Mouse (Mus musculus): Measurements from ENCODE around the gene Rab5c. TPM values are rescaled to one million over a fixed set of nuclear protein-coding genes. Genes with fewer than 3 reads are reported as not detected.

Gene Rab5c
- polyA plus RNA-seq, 1 experiment from 2014 or later, result 18.8 TPM

GRCm38 (mm10) chr11:100735134-100735865 is 2.7 kb downstream of the Rab5c start:
- Histone ChIP-seq H3K36me3 (peaks cover 48% of the 10 kb centered on the region), H3K4me3 (replicated peaks) (peak overlapping the region; percentile 99), H3K9ac (peak overlapping the region; percentile 99), H3K4me1 (replicated peaks) (peaks cover 86% of the 10 kb centered on the region), H3K4me2 (peak overlapping the region; percentile 98), H3K27ac (peak overlapping the region; percentile 97), H3K27me3 (no peaks in the 10 kb centered on the region), H3K9me3 (replicated peaks) (no peaks in the 10 kb centered on the region)
- WGBS (ENCODE audit: insufficient replicate concordance), result 69% methylated on average over 9 of the region's 9 CpGs
- ATAC-seq (ENCODE audit: low read depth) (no peak), DNase-seq (no peak)

DNA sequence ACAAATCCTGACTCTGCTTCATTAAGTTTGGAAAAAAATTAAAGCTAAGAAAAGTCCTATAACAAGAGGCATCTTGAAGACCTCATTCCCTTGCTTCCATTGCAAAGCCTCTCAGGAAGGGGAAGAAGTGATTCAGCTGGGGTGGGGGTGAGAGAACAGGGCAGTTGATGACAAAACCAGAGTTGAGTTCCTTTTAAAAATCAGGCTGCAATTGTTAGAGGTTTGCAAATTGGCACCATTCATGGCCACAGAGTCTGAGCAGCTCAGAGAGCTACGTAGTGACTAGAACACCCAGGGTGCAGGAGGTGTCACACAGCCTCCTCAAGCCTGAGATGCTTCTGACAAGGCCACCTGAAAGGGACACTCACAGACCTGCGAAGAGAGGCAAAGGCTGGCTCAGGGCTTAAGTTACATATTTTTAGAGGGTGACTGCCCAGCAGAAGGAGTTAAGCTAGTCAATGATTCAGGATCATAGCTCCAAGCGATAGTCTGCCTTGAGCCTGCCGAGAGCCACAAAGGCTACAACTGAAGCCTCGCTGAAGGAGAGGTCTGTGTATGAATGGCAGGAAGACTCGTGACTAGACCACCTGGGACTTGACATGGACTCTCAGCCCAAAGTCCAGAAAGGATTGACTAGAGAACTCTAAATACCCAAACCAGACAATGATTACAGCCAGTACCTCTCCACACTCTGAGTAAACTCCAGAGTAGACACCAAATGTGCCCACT is 7.4 kb downstream of the Rab5c start:
- 76% methylated on average over 6 of the region's 6 CpGs for WGBS (ENCODE audit: insufficient replicate concordance)
- peak overlapping the region; percentile 13; the same call in 1 of the 2 replicates for H3K9ac ChIP-seq
- no peaks in the 10 kb centered on the region for H3K9me3 ChIP-seq (replicated peaks)
- ATAC-seq (ENCODE audit: low read depth) (no peak), DNase-seq (no peak)
- no peak overlapping the region for H3K4me3 ChIP-seq (replicated peaks)
- peak overlapping the region; percentile 43; the same call in 1 of the 2 replicates for H3K27ac ChIP-seq
- H3K27me3 ChIP-seq, result no peaks in the 10 kb centered on the region
- peaks cover 89% of the 10 kb centered on the region for H3K4me1 ChIP-seq (replicated peaks)
- H3K36me3 ChIP-seq, result peaks cover 77% of the 10 kb centered on the region
- H3K4me2 ChIP-seq, result no peak overlapping the region

DNA sequence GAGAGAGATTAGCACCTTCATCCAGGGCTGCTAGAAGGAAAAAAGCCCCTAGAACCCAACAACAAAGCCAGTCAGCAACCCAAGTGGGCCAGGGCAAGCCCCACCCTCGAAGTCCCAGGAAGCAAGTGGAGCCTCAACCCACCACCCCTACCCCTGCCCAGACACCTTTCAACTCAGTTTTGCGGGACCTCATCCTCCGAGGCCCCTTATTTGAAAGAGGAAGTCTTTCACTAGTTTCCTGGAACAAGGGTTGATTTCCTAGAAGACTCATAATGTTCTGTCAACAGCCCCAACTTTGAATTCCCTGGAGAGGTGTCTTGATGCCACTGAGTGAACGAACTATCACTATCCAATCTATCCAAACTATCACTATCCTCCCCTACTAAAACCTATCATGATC is 8.0 kb downstream of the Rab5c start:
- H3K27ac ChIP-seq, result no peak overlapping the region
- no peak overlapping the region for H3K4me3 ChIP-seq (replicated peaks)
- H3K9ac ChIP-seq, result peak overlapping the region; percentile 26; the same call in 1 of the 2 replicates
- WGBS (ENCODE audit: insufficient replicate concordance), result 37% methylated on average over 4 of the region's 4 CpGs
- DNase-seq (no peak), ATAC-seq (ENCODE audit: low read depth) (no peak)
- H3K9me3 ChIP-seq (replicated peaks), result no peaks in the 10 kb centered on the region
- no peaks in the 10 kb centered on the region for H3K27me3 ChIP-seq
- H3K36me3 ChIP-seq, result peaks cover 74% of the 10 kb centered on the region
- H3K4me2 ChIP-seq, result no peak overlapping the region
- peaks cover 89% of the 10 kb centered on the region for H3K4me1 ChIP-seq (replicated peaks)

DNA sequence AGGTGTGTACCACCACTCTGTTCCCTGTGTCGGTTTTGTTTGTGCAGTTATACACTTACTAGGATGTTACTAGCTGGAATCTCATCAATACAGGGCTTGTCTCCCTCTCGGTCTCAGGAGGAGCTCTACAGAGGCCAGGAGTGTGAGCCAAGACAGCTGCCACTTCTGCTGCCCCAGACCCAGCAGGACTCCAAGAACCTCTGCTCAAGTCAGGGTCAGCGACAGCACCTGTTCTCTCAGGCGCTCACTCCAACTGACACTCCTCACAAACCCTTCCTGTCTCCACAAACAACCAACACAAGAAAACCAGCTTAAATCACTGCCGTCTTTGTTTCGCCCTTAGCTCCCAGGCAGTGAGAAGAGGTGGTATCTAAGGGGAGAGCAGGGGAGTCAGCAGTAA is 9.4 kb downstream of the Rab5c start:
- Histone ChIP-seq H3K9ac (no peak overlapping the region), H3K36me3 (peaks cover 71% of the 10 kb centered on the region), H3K4me3 (replicated peaks) (no peak overlapping the region), H3K4me2 (no peak overlapping the region), H3K27me3 (no peaks in the 10 kb centered on the region), H3K9me3 (replicated peaks) (no peaks in the 10 kb centered on the region), H3K27ac (no peak overlapping the region), H3K4me1 (replicated peaks) (peaks cover 88% of the 10 kb centered on the region)
- no peak for ATAC-seq (ENCODE audit: low read depth)
- DNase-seq, result no peak
- 83% methylated on average over 6 of the region's 6 CpGs for WGBS (ENCODE audit: insufficient replicate concordance)

DNA sequence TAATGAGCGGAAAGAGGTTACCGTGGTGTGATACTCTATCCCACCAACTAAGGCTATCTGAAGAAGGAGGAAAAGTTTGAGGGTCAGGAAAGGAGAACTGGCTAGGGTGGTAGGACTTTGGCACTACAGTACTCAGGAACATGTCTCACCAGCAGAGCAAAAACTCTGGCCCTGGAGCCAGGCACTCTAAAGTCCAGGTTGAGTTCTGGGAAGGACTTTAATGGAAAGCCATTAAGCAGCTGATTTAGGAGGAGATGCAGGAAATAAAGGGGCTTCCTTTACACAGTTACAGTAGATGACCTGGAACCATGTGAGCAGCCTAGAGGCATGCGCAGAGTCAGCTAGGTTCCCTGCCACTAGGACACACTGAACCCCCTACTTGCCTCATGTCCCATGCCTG is 10.8 kb downstream of the Rab5c start:
- no peak overlapping the region for H3K27ac ChIP-seq
- H3K27me3 ChIP-seq, result no peaks in the 10 kb centered on the region
- no peak overlapping the region for H3K9ac ChIP-seq
- H3K36me3 ChIP-seq, result peaks cover 60% of the 10 kb centered on the region
- no peak overlapping the region for H3K4me3 ChIP-seq (replicated peaks)
- 90% methylated on average over 3 of the region's 3 CpGs for WGBS (ENCODE audit: insufficient replicate concordance)
- no peak for ATAC-seq (ENCODE audit: low read depth)
- no peak overlapping the region for H3K4me2 ChIP-seq
- H3K9me3 ChIP-seq (replicated peaks), result no peaks in the 10 kb centered on the region
- H3K4me1 ChIP-seq (replicated peaks), result peaks cover 88% of the 10 kb centered on the region
- no peak for DNase-seq

DNA sequence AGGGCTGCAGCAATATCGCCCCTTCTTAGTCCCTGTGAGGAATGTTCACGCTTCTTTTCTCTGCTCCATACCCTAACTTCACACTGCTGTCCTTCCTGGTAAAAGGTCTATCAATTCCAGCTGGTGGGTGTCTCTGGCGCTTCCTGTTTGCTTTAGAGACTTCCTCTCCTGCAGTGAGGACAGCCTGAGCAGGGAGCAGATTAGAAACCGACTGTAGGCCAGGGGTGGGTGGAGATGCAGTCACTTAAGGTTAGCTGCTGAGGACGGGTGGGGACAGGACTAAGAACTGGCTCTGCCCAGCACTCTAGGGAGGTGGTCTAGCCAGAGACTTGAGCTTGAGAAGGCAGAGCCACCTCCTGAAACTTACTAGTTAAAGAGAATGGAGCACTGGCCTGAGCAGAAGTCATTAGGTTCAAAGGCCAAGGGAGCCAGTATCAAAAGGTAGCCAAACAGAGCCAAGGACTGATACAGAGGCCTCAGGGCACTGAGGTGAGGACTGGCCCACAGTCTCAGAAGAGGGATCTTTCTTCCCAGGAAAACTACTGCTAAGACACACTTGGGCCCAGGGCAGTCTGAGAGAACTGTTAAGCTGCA is 13.0 kb downstream of the Rab5c start:
- Histone ChIP-seq H3K9me3 (replicated peaks) (no peaks in the 10 kb centered on the region), H3K27ac (peak overlapping the region; percentile 71), H3K4me2 (peak overlapping the region; percentile 18; the same call in 1 of the 2 replicates), H3K27me3 (no peaks in the 10 kb centered on the region), H3K9ac (peak overlapping the region; percentile 31; the same call in 1 of the 2 replicates), H3K4me3 (replicated peaks) (no peak overlapping the region), H3K4me1 (replicated peaks) (peaks cover 89% of the 10 kb centered on the region), H3K36me3 (peaks cover 46% of the 10 kb centered on the region)
- ATAC-seq (ENCODE audit: low read depth) (peak; percentile 43), DNase-seq (no peak)
- 18% methylated on average over 5 of the region's 5 CpGs for WGBS (ENCODE audit: insufficient replicate concordance)

- ATAC-seq (ENCODE audit: low read depth) (0 out of 2 replicates have a peak, but pooled peaks have one; percentile 6), DNase-seq (no peak)
- Histone ChIP-seq H3K9ac (peak overlapping the region; percentile 51; the same call in 1 of the 2 replicates), H3K9me3 (replicated peaks) (no peaks in the 10 kb centered on the region), H3K36me3 (peaks cover 46% of the 10 kb centered on the region), H3K4me3 (replicated peaks) (no peak overlapping the region), H3K4me1 (replicated peaks) (peaks cover 71% of the 10 kb centered on the region), H3K27ac (peak overlapping the region; percentile 80), H3K27me3 (no peaks in the 10 kb centered on the region), H3K4me2 (peak overlapping the region; percentile 25)
- WGBS (ENCODE audit: insufficient replicate concordance), result 33% methylated on average over 2 of the region's 2 CpGs
Observed at GRCm38 (mm10) chr11:100722493-100723028, 15.5 kb downstream of the Rab5c start.

DNA sequence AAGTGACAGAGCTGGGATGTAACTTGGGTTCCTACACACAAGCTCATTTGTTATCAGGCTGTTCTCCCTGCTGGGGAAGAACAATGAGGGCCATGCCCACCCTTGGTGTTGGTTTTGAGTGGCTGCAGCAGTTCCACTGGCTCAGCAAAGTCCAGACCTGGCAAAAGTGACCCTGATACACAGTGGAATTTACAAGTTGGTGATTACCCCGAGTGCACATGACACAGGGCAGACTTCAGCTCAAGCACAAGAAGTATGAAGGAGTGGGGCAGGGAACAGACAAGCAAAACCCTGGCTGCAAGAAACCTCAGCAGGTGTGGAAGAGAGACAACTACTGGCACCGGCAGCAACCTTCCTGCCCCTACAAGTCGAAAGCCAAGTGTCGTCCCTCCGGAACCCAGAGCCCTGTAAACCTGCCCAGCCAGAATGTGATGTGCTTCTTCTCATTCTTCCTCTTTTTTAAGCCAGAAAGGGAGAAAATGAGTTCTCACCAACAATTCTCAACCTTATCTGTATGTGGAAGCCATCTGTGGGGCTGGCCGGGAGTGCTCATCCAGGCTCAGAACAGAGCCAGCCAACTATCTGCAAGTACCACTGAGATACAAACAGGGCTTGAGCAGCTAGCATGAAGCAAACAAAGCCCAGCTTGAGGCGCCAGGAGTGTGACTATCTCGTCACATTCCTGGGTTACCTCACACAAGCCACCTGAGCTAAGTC is 16.1 kb downstream of the Rab5c start:
- Histone ChIP-seq H3K36me3 (peaks cover 46% of the 10 kb centered on the region), H3K27ac (peak overlapping the region; percentile 80), H3K9ac (peak overlapping the region; percentile 51; the same call in 1 of the 2 replicates), H3K27me3 (no peaks in the 10 kb centered on the region), H3K4me3 (replicated peaks) (no peak overlapping the region), H3K4me2 (peak overlapping the region; percentile 25), H3K4me1 (replicated peaks) (peaks cover 66% of the 10 kb centered on the region), H3K9me3 (replicated peaks) (no peaks in the 10 kb centered on the region)
- ATAC-seq (ENCODE audit: low read depth) (peak; percentile 72), DNase-seq (no peak)
- WGBS (ENCODE audit: insufficient replicate concordance), result 14% methylated on average over 8 of the region's 8 CpGs

DNA sequence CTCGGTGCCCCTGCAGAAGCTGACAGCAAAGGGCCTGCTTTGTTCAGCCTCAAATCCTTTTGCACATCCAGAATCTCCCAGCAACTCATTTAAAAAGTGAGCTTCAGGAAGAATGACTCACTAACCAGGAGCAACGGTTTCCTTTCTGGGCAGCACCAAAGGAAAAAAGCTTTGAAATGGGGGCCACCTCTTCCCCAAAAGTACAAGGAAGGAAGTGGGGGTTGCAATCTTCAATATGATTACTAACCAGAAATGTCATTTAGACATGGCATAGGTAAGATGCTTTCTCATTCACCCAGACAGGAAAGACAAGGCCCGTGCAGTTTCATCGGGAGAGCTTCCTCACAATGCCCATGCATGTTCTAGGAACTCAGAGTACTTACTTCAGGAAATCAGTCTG is 16.8 kb downstream of the Rab5c start:
- Histone ChIP-seq H3K4me2 (no peak overlapping the region), H3K36me3 (peaks cover 53% of the 10 kb centered on the region), H3K4me3 (replicated peaks) (no peak overlapping the region), H3K27ac (peak overlapping the region; percentile 80), H3K9ac (0 out of 2 replicates have a peak overlapping the region, but pooled peaks have one; percentile 10), H3K27me3 (no peaks in the 10 kb centered on the region), H3K4me1 (replicated peaks) (peaks cover 66% of the 10 kb centered on the region), H3K9me3 (replicated peaks) (no peaks in the 10 kb centered on the region)
- 22% methylated on average over 4 of the region's 4 CpGs for WGBS (ENCODE audit: insufficient replicate concordance)
- no peak for ATAC-seq (ENCODE audit: low read depth)
- DNase-seq, result no peak

- Histone ChIP-seq H3K9me3 (replicated peaks) (no peaks in the 10 kb centered on the region), H3K27ac (peak overlapping the region; percentile 80), H3K27me3 (no peaks in the 10 kb centered on the region), H3K9ac (no peak overlapping the region), H3K4me1 (replicated peaks) (peaks cover 59% of the 10 kb centered on the region), H3K36me3 (peaks cover 62% of the 10 kb centered on the region), H3K4me2 (no peak overlapping the region), H3K4me3 (replicated peaks) (no peak overlapping the region)
- ATAC-seq (ENCODE audit: low read depth) (no peak), DNase-seq (no peak)
- WGBS (ENCODE audit: insufficient replicate concordance), result 32% methylated on average over 5 of the region's 5 CpGs
Observed at GRCm38 (mm10) chr11:100720345-100720744, 17.7 kb downstream of the Rab5c start.
